Mouse (Mus musculus) midbrain, embryonic 14.5 days (tissue): ENCODE results near the gene Gm42372. TPM values are rescaled to one million over a fixed set of nuclear protein-coding genes. Genes with fewer than 3 reads are reported as not detected.
A peak's percentile ranks its signal among the peaks of the same experiment; 100 is the strongest.

ENCODE experiments used
- ATAC-seq: fragments of 200-750 bp; cut with Nextera tagmentation; 2 replicates; pipeline ENCODE4 v1.8.0; 2017; ENCODE audit warnings: moderate number of reproducible peaks, moderate library complexity; ENCODE audit not compliant: low FRiP score, low TSS enrichment
- DNase-seq: peaks from one replicate; pipeline ENCODE4 v3.0.0-alpha.2; 2015
- H3K27ac ChIP-seq: fragments of 300-500 bp; sonication (generic); replicated peaks from 2 replicates; pipeline ENCODE4 v1.5.1; 2014; ENCODE audit warnings: mild to moderate bottlenecking, low read depth, low read length, moderate library complexity
- H3K27me3 ChIP-seq: fragments of 300-500 bp; sonication (generic); 2 replicates; pipeline ENCODE4 v1.6.1; 2014; ENCODE audit warnings: low read length, control low read depth, mixed read lengths; ENCODE audit not compliant: control insufficient read depth, insufficient read depth
- H3K36me3 ChIP-seq: fragments of 300-500 bp; sonication (generic); 2 replicates; pipeline ENCODE4 v1.6.1; 2014; ENCODE audit warnings: low read length, control low read depth; ENCODE audit not compliant: control insufficient read depth, insufficient read depth
- H3K4me1 ChIP-seq: fragments of 300-500 bp; sonication (generic); 2 replicates; pipeline ENCODE4 v1.6.1; 2014; ENCODE audit warnings: mild to moderate bottlenecking, antibody characterized with exemption, low read length, control low read depth; ENCODE audit not compliant: control insufficient read depth, insufficient read depth
- H3K4me2 ChIP-seq: fragments of 300-500 bp; sonication (generic); 2 replicates; pipeline ENCODE4 v1.6.1; 2014; ENCODE audit warnings: mild to moderate bottlenecking, low read length, moderate library complexity
- H3K4me3 ChIP-seq: fragments of 300-500 bp; sonication (generic); replicated peaks from 2 replicates; pipeline ENCODE4 v1.5.1; 2014; ENCODE audit warnings: low read depth, low read length
- H3K9ac ChIP-seq: fragments of 300-500 bp; sonication (generic); replicated peaks from 2 replicates; pipeline ENCODE4 v1.6.1; 2014; ENCODE audit warnings: mild to moderate bottlenecking, low read length, moderate library complexity
- H3K9me3 ChIP-seq: fragments of 300-500 bp; sonication (generic); 2 replicates; pipeline ENCODE4 v1.6.1; 2016; ENCODE audit warnings: low read length, control low read depth, mixed read lengths; ENCODE audit not compliant: control insufficient read depth
- WGBS: fragments of 180-500 bp; shearing (Covaris S2); extraction: QIAGEN DNeasy Blood & Tissue Kit; methylation state at CpG from one replicate; pipeline ENCODE4 v1.1.7; 2014; 5-methylcytosine and 5-hydroxymethylcytosine counted together
- polyA plus RNA-seq: library from polyadenylated mRNA; unstranded; fragments of >200 nt; fragmentation: Nextera tagmentation; extraction: Ambion mirVana; gene quantifications from 2 replicates; pipeline ENCODE4 v1.2.1, GENCODE M21; 2014

Gm42372 gene
- polyA plus RNA-seq, 1 experiment from 2014 or later: 6.4 TPM

DNA sequence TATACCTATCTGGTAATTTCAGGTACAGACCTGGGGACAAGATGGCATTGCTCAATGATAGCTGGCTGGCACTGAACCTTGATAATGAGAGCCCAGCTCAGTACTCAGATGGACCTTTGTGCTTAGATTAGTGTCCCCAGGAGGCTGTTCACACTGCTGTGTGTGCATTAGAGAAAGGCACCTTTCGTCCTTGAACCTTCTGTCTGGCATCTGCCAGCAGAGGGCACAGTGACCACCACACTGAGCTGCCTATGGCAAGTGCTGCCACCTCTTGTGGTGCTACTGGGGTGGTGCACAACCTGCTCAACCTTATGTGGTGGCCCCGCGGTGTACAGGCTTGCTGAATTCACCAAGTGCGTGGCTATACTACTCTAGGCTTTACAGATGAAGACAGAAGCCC lies 24.4 kb downstream of the Gm42372 start:
- Histone ChIP-seq H3K27me3 (no peaks in the 10 kb centered on the region), H3K9me3 (no peaks in the 10 kb centered on the region), H3K4me1 (no peaks in the 10 kb centered on the region), H3K36me3 (peaks cover 91% of the 10 kb centered on the region), H3K27ac (no peak overlapping the region), H3K4me2 (no peak overlapping the region), H3K9ac (no peak overlapping the region), H3K4me3 (no peak overlapping the region)
- ATAC-seq: no peak
- peak; percentile 45 for DNase-seq
- 89% methylated on average over 4 of the region's 4 CpGs for WGBS

DNA sequence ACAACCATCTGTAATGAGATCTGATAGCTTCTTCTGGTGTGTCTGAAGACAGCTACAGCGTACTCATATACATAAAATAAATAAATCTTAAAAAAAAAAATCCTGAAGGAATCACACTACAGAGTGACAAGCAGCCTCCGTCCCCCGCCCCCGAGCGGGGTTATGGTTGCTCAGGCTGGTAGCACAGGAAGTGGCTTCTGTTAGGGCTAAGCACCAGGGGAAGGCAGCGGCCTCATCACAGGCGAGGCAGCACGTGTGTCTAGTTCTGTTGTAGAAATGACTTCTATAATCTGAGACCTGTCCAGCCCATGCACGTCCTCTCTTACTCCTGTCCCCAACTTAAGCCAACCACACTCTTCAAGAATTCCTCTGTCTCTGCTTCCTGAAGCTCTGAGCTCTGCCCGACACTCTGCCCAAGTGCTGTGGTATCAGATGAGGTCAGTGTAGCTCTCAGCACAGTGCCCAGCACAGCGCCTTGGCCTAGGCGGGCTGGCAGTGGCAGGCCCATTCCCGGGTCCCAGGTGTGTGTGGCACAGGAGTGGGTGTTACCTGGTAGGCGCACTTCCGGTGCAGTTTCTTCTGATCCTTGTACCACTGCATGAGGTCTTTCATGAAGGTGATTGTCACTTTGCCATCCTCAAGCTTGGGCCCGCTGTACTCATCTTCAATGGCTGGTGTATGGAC lies 26.6 kb downstream of the Gm42372 start:
- Histone ChIP-seq H3K9ac (no peak overlapping the region), H3K4me3 (no peak overlapping the region), H3K4me2 (no peak overlapping the region), H3K4me1 (no peaks in the 10 kb centered on the region), H3K27me3 (no peaks in the 10 kb centered on the region), H3K9me3 (no peaks in the 10 kb centered on the region), H3K27ac (no peak overlapping the region), H3K36me3 (peaks cover 100% of the 10 kb centered on the region)
- DNase-seq: no peak
- 94% methylated on average over 16 of the region's 16 CpGs for WGBS
- no peak for ATAC-seq

DNA sequence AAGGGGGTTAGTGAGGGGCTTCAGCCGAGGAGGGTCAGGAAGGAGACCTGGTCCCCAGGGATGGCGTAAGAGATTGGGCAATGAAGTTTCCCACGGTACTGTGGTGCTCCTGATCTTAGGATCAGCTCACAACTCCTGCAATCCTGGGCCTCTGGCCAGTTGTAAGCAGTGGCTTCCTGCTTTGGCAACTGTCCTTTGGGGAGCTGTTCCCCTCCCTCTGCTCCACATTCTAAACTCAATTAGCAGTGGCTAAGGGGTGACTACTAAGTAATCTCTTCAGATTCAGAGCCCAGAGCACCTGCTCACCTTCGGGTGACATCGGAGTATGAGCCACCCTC lies 27.1 kb downstream of the Gm42372 start:
- no peak overlapping the region for H3K4me3 ChIP-seq
- DNase-seq: no peak
- WGBS: 97% methylated on average over 5 of the region's 5 CpGs
- no peaks in the 10 kb centered on the region for H3K4me1 ChIP-seq
- no peak overlapping the region for H3K4me2 ChIP-seq
- no peaks in the 10 kb centered on the region for H3K27me3 ChIP-seq
- no peaks in the 10 kb centered on the region for H3K9me3 ChIP-seq
- ATAC-seq: no peak
- H3K27ac ChIP-seq: no peak overlapping the region
- no peak overlapping the region for H3K9ac ChIP-seq
- H3K36me3 ChIP-seq: peaks cover 100% of the 10 kb centered on the region

GRCm38 (mm10) chr7:17011909-17012590 lies 29.2 kb downstream of the Gm42372 start:
- 94% methylated on average over 7 of the region's 7 CpGs for WGBS
- Histone ChIP-seq H3K27ac (no peak overlapping the region), H3K4me3 (no peak overlapping the region), H3K4me1 (no peaks in the 10 kb centered on the region), H3K9ac (no peak overlapping the region), H3K9me3 (no peaks in the 10 kb centered on the region), H3K4me2 (no peak overlapping the region), H3K27me3 (no peaks in the 10 kb centered on the region), H3K36me3 (peaks cover 95% of the 10 kb centered on the region)
- no peak for ATAC-seq
- DNase-seq: no peak

DNA sequence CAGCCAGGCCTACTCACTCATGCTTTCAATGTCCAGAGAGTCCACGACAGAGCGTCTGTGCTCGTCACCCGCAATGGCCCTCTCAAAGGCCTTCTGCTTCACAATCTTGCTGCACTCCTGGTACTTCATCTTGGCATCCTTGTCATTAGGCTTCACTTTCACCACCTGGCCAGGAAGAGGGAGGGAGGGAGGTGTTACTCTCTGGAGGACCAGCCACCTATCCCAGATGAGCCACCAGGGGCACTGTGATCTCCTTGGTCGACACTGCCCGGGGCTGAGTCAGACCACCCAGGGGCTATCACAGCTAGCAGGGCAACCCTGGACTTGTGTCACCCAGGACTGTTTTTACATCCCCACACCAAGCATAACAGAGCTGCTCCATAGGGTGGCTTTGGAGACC lies 32.5 kb downstream of the Gm42372 start:
- no peak for ATAC-seq
- Histone ChIP-seq H3K9ac (no peak overlapping the region), H3K4me2 (no peak overlapping the region), H3K4me3 (no peak overlapping the region), H3K4me1 (no peaks in the 10 kb centered on the region), H3K36me3 (peaks cover 89% of the 10 kb centered on the region), H3K9me3 (no peaks in the 10 kb centered on the region), H3K27me3 (no peaks in the 10 kb centered on the region), H3K27ac (no peak overlapping the region)
- no peak for DNase-seq
- WGBS: 81% methylated on average over 6 of the region's 6 CpGs

DNA sequence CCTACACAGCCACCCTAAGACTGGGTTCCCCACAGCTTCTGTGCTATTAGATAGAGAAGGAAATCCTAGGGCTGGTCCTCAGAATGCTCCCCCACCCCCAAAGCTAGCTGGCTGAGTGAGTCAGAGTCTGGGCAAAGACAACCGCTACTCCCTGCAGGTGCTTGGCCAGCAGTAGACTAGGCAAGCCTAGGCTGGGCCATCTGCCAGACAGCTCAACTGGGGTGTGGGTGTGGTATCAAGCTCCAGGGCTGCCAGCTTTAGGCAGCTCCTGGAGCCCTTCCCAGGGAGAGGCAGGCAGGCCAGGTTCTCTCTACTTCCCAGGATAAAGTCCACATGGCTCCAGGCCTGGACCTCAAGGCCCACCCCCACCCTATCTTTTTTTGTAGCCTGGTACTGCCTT lies 34.1 kb downstream of the Gm42372 start:
- Histone ChIP-seq H3K4me1 (no peaks in the 10 kb centered on the region), H3K9me3 (no peaks in the 10 kb centered on the region), H3K9ac (no peak overlapping the region), H3K36me3 (peaks cover 89% of the 10 kb centered on the region), H3K4me2 (no peak overlapping the region), H3K27me3 (no peaks in the 10 kb centered on the region), H3K27ac (no peak overlapping the region), H3K4me3 (no peak overlapping the region)
- WGBS: 84% methylated on average over 1 of the region's 1 CpGs
- DNase-seq (peak; percentile 60), ATAC-seq (peak; percentile 49; the same call in 1 of the 2 replicates)

GRCm38 (mm10) chr7:17017921-17018320 lies 35.0 kb downstream of the Gm42372 start:
- no peak for ATAC-seq
- DNase-seq: no peak
- Histone ChIP-seq H3K4me3 (no peak overlapping the region), H3K4me2 (no peak overlapping the region), H3K36me3 (peaks cover 89% of the 10 kb centered on the region), H3K27me3 (no peaks in the 10 kb centered on the region), H3K9me3 (no peaks in the 10 kb centered on the region), H3K9ac (no peak overlapping the region), H3K27ac (no peak overlapping the region), H3K4me1 (no peaks in the 10 kb centered on the region)
- 99% methylated on average over 2 of the region's 2 CpGs for WGBS

- ATAC-seq: no peak
Observed at GRCm38 (mm10) chr7:17019426-17020166, 36.7 kb downstream of the Gm42372 start.

More at GRCm38 (mm10) chr7:17019426-17020166, 36.7 kb downstream of the Gm42372 start:
- H3K27ac ChIP-seq: no peak overlapping the region
- peaks cover 85% of the 10 kb centered on the region for H3K36me3 ChIP-seq
- DNase-seq: no peak
- no peaks in the 10 kb centered on the region for H3K27me3 ChIP-seq
- WGBS: 93% methylated on average over 7 of the region's 7 CpGs
- H3K9ac ChIP-seq: no peak overlapping the region
- H3K9me3 ChIP-seq: no peaks in the 10 kb centered on the region
- H3K4me1 ChIP-seq: no peaks in the 10 kb centered on the region
- no peak overlapping the region for H3K4me3 ChIP-seq
- H3K4me2 ChIP-seq: no peak overlapping the region
